In the genomic region with DNA sequence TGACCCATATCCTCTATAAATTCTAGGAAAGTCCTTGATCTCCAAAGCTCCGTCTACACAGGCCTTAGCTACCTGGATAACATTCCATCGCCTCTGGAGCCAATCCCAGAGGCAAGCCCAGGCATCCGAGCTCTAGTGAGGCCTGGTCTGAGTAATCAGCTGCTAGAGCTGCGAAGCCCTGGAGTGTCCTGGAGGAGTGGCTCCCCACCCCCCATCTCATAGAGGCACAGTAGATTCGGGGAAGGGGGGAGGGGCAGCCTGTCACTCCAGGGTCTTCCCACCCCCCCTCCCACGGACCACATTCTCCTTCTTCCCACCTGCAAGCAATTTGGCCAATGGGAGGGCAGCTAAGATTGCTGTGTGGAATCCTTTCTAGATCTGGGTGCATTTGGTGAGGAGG, we compare ENCODE assay signal across 32 mouse cellular contexts. TPM values are rescaled to one million over a fixed set of nuclear protein-coding genes. Genes with fewer than 3 reads are reported as not detected.
"Had no signal": no experiment of that assay in that cellular context is flagged by ENCODE, and none has a peak within 500 bp of the region (broad histone marks: within the 10 kb centered on the region; RNA-seq: fewer than 3 reads in every experiment).

No protein-coding gene starts in this region.

- DNase-seq: kidney, adult 2 months; kidney, postnatal 25 days; layer of hippocampus, adult 9-11 months; lung, adult 18-20 months; lung, postnatal 10 days; lung, postnatal 36 days; right cerebral cortex, adult 18-20 months; thymus, adult 2 months; thymus, postnatal 14 days; thymus, postnatal 4 days had no signal

- H3K36me3 ChIP-seq: limb, embryonic 12.5 days; limb, embryonic 15.5 days; liver, embryonic 12.5 days; liver, embryonic 15.5 days; lung, embryonic 15.5 days; midbrain, embryonic 10.5 days; midbrain, embryonic 13.5 days; neural tube, embryonic 13.5 days had no signal

- ATAC-seq: liver, embryonic 12.5 days; midbrain, embryonic 16.5 days had no signal

- H3K4me3 ChIP-seq: layer of hippocampus, adult 2 months; limb, embryonic 12.5 days; limb, embryonic 15.5 days; liver, embryonic 12.5 days; liver, embryonic 15.5 days; lung, embryonic 15.5 days; megakaryocyte, embryonic 14.5 days; midbrain, embryonic 10.5 days; midbrain, embryonic 13.5 days; myocyte; neural tube, embryonic 13.5 days had no signal

- H3K27ac ChIP-seq: kidney, postnatal 0 days; layer of hippocampus, adult 2 months; limb, embryonic 12.5 days; limb, embryonic 15.5 days; liver, embryonic 12.5 days; liver, embryonic 15.5 days; lung, embryonic 15.5 days; midbrain, embryonic 10.5 days; midbrain, embryonic 13.5 days; neural tube, embryonic 13.5 days had no signal

- H3K9me3 ChIP-seq: limb, embryonic 12.5 days; limb, embryonic 15.5 days; liver, embryonic 12.5 days; liver, embryonic 15.5 days; lung, embryonic 15.5 days; megakaryocyte, embryonic 14.5 days; midbrain, embryonic 10.5 days; midbrain, embryonic 13.5 days; neural tube, embryonic 13.5 days had no signal

- H3K4me1 ChIP-seq: liver, embryonic 12.5 days; liver, embryonic 15.5 days; megakaryocyte, embryonic 14.5 days had no signal

- H3K9ac ChIP-seq: limb, embryonic 12.5 days; limb, embryonic 15.5 days; liver, embryonic 12.5 days; liver, embryonic 15.5 days; lung, embryonic 15.5 days; midbrain, embryonic 13.5 days; neural tube, embryonic 13.5 days had no signal

- H3K4me2 ChIP-seq: limb, embryonic 12.5 days; limb, embryonic 15.5 days; liver, embryonic 12.5 days; liver, embryonic 15.5 days; lung, embryonic 15.5 days; midbrain, embryonic 13.5 days; neural tube, embryonic 13.5 days had no signal

RNA-seq across cellular contexts. Expression of a gene that starts 8.8 kb away (rescaled TPM):
- total RNA-seq: layer of hippocampus, adult 2 months; layer of hippocampus, postnatal 25 days; left cerebral cortex, postnatal 25 days; monocyte, adult 5-6 weeks; neutrophil, adult 5-6 weeks had no signal
- polyA plus RNA-seq: kidney, adult 2 months; kidney, embryonic 14.5 days; kidney, postnatal 0 days; large intestine, adult 2 months; midbrain, embryonic 13.5 days; neural tube, embryonic 13.5 days; small intestine, adult 2 months; spleen, adult 2 months had no signal

RNA-seq across cellular contexts. Expression of a gene that starts 17.4 kb away (rescaled TPM):
- total RNA-seq: layer of hippocampus, adult 2 months; layer of hippocampus, postnatal 25 days; left cerebral cortex, adult 18-20 months; left cerebral cortex, postnatal 25 days; monocyte, adult 5-6 weeks; neutrophil, adult 5-6 weeks had no signal
- polyA plus RNA-seq: spleen, adult 2 months had no signal
